Mouse (Mus musculus) embryonic facial prominence, embryonic 13.5 days (tissue): ENCODE results near the gene Erfe. TPM values are rescaled to one million over a fixed set of nuclear protein-coding genes. Genes with fewer than 3 reads are reported as not detected.
A peak's percentile ranks its signal among the peaks of the same experiment; 100 is the strongest.

Experiments
- ATAC-seq: fragments of 200-750 bp; cut with Nextera tagmentation; 2 replicates; pipeline ENCODE4 v1.8.0; 2017; ENCODE audit warnings: low read depth; ENCODE audit not compliant: insufficient number of reproducible peaks, insufficient read depth, low FRiP score, low TSS enrichment
- H3K27ac ChIP-seq: fragments of 300-500 bp; sonication (generic); 2 replicates; pipeline ENCODE4 v1.5.1; 2015; ENCODE audit warnings: moderate library complexity, mild to moderate bottlenecking, inconsistent platforms
- H3K27me3 ChIP-seq: fragments of 300-500 bp; sonication (generic); 2 replicates; pipeline ENCODE4 v1.6.1; 2015; ENCODE audit warnings: mild to moderate bottlenecking, inconsistent platforms
- H3K36me3 ChIP-seq: fragments of 300-500 bp; sonication (generic); 2 replicates; pipeline ENCODE4 v1.6.1; 2015; ENCODE audit warnings: mild to moderate bottlenecking, inconsistent platforms
- H3K4me1 ChIP-seq: fragments of 300-500 bp; sonication (generic); 2 replicates; pipeline ENCODE4 v1.6.1; 2015; ENCODE audit warnings: inconsistent platforms
- H3K4me2 ChIP-seq: fragments of 300-500 bp; sonication (generic); 2 replicates; pipeline ENCODE4 v1.6.1; 2015; ENCODE audit warnings: moderate library complexity, mild to moderate bottlenecking, inconsistent platforms
- H3K4me3 ChIP-seq: fragments of 300-500 bp; sonication (generic); 2 replicates; pipeline ENCODE4 v1.5.1; 2015; ENCODE audit warnings: mild to moderate bottlenecking, inconsistent platforms
- H3K9ac ChIP-seq: fragments of 300-500 bp; sonication (generic); 2 replicates; pipeline ENCODE4 v1.6.1; 2015; ENCODE audit warnings: mild to moderate bottlenecking, inconsistent platforms
- H3K9me3 ChIP-seq: fragments of 300-500 bp; sonication (generic); 2 replicates; pipeline ENCODE4 v1.6.1; 2016; ENCODE audit warnings: inconsistent platforms
- WGBS: fragments of 180-500 bp; shearing (Covaris S2); methylation state at CpG from one replicate; pipeline ENCODE4 v1.1.7; 2015; ENCODE audit warnings: mixed read lengths; 5-methylcytosine and 5-hydroxymethylcytosine counted together
- polyA plus RNA-seq: library from polyadenylated mRNA; unstranded; fragments of >200 nt; fragmentation: Nextera tagmentation; extraction: Ambion mirVana; gene quantifications from 2 replicates; pipeline ENCODE4 v1.2.1, GENCODE M21; 2015

The Erfe gene
- polyA plus RNA-seq, result 1.6 and 1.7 TPM in 2 replicates

- H3K27me3 ChIP-seq, result peaks cover 14% of the 10 kb centered on the region
- peaks cover 14% of the 10 kb centered on the region for H3K4me1 ChIP-seq
- peak within 1 kb of the TSS; percentile 56 for H3K4me3 ChIP-seq
- peaks cover 18% of the 10 kb centered on the region for H3K36me3 ChIP-seq
- peak within 1 kb of the TSS; percentile 95 for H3K4me2 ChIP-seq
- ATAC-seq, result peak; percentile 26; the same call in 1 of the 2 replicates
- H3K9ac ChIP-seq, result peak within 1 kb of the TSS; percentile 78
- no peaks in the 10 kb centered on the region; the same call in 1 of the 2 replicates for H3K9me3 ChIP-seq
- H3K27ac ChIP-seq, result no peak within 1 kb of the TSS
- WGBS, result under 1% methylated on average over 68 of the region's 68 CpGs
Observed at GRCm38 (mm10) chr1:91366215-91367108, at the start of gene Erfe. TSS of gene Erfe (plus strand) at chr1:91366430.

GRCm38 (mm10) chr1:91317656-91318055 lies 48.6 kb upstream of the Erfe start:
- no peak for ATAC-seq
- Histone ChIP-seq H3K9ac (no peak overlapping the region), H3K4me2 (no peak overlapping the region), H3K4me1 (peaks cover 22% of the 10 kb centered on the region), H3K27ac (no peak overlapping the region), H3K4me3 (no peak overlapping the region), H3K9me3 (no peaks in the 10 kb centered on the region), H3K27me3 (no peaks in the 10 kb centered on the region), H3K36me3 (no peaks in the 10 kb centered on the region; the same call in 1 of the 2 replicates)
- WGBS, result 80% methylated on average over 6 of the region's 6 CpGs

DNA sequence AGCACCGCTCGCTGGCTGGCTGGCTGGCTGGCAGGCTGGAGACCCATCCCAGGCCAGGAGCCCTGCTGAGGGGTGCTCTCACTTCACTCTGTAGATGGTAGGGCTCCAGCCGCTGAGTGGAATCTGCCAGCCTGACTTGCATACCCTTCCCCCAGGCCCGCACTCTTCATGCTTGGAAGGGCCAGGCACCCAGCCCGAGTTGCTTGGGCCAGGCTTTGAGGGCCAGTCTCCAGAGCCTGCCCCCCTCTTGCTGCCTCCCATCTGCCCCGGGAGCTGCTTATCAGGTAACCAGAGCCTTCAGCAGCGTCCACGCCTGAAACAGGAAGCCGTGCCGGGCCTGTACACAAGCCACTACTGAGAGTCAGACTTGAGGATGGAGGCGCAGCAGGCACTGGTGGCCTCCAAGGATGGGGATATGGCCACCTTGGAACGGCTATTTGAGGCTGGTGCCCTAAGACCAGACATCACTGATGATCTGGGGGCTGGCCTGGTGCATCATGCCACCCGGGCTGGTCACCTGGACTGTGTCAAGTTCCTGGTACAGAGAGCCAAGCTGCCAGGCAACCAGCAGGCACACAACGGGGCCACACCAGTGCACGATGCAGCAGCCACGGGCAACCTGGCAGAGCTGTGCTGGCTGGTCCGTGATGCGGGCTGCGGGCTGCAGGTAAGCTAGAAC lies 44.3 kb upstream of the Erfe start, which contains the start of gene Espnl:
Espnl (plus strand) TSS at position 316 of the 679 bp plus-strand sequence.
- Histone ChIP-seq H3K9ac (peak within 1 kb of the TSS; percentile 41; the same call in 1 of the 2 replicates), H3K4me3 (no peak within 1 kb of the TSS), H3K9me3 (no peaks in the 10 kb centered on the region), H3K27me3 (no peaks in the 10 kb centered on the region), H3K4me2 (no peak within 1 kb of the TSS), H3K36me3 (no peaks in the 10 kb centered on the region), H3K4me1 (peaks cover 8% of the 10 kb centered on the region), H3K27ac (no peak within 1 kb of the TSS)
- ATAC-seq, result no peak
- 72% methylated on average over 19 of the region's 19 CpGs for WGBS

DNA sequence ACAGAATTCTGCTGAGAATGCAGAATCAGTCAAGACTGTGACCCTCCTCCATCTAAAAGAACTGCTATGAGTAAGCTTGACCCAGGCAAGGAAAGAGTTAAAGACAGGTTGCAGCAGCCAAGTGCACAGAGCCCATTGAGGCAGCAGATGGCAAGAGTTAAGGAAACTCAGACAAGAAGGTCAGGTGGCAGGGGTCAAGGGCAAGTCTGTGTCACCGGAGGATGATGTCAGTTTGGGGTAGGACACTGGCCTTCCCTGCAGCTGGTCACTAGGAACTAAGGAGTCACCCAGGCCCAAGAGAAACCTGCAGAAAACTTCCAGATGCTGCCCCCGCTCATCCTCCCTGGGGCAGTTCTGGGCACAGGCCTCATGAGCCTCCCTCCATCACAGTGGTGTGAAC lies 41.6 kb upstream of the Erfe start:
- no peak overlapping the region for H3K9ac ChIP-seq
- H3K4me2 ChIP-seq, result no peak overlapping the region
- no peak overlapping the region for H3K4me3 ChIP-seq
- no peaks in the 10 kb centered on the region for H3K9me3 ChIP-seq
- H3K27me3 ChIP-seq, result no peaks in the 10 kb centered on the region
- no peaks in the 10 kb centered on the region for H3K36me3 ChIP-seq
- no peak overlapping the region for H3K27ac ChIP-seq
- 54% methylated on average over 2 of the region's 2 CpGs for WGBS
- no peak for ATAC-seq
- H3K4me1 ChIP-seq, result peaks cover 19% of the 10 kb centered on the region

DNA sequence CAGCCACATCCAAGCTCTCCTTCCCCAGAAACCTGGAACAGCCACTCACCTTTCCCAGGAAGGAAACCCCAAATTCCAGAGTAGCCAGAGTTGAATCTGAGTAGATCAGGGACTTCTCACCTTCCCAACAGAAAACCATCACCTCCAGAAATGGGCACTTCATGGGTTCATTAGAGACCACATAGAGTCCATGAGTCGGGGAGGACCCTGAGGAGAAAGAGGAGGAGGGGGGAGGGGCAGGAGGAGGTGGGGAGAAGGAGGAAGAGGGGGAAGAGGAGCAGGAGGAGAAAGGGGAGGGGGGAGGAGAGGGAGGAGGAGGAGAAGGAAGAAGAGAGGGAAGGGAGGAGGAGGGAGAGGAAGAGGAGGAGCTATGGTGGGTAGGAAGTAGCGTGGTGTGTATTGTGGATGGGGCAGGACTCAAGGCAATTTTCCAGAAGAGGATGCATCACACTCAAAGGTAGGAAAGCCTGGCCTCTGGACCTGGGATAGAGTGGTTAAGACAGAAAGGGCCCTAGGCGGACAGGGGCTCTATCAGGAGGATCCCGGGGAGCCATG lies 40.7 kb upstream of the Erfe start:
- H3K4me2 ChIP-seq, result no peak overlapping the region
- no peak overlapping the region for H3K4me3 ChIP-seq
- H3K9me3 ChIP-seq, result no peaks in the 10 kb centered on the region
- H3K27ac ChIP-seq, result no peak overlapping the region
- H3K9ac ChIP-seq, result no peak overlapping the region
- no peaks in the 10 kb centered on the region for H3K36me3 ChIP-seq
- ATAC-seq, result no peak
- 68% methylated on average over 4 of the region's 4 CpGs for WGBS
- no peaks in the 10 kb centered on the region for H3K27me3 ChIP-seq
- H3K4me1 ChIP-seq, result peaks cover 19% of the 10 kb centered on the region

DNA sequence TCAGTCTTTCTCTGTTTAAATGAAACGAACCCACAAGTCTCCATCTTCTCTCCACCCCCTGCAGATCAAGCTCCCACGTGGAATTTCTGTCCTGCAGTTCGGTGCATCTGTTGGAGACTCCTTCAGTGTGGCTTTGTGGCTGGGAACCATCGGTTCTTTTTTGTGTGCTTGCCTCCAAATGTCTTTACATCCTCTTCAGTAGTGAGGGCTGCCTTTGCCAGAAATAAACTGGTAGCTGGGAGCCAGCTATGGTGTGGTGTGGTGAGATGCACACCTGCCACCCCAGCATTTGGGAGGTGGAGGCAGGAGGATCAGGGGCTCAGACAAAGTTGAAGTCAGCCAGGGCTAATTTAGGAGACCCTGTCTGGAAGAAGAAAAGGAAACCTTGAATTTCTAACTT lies 34.1 kb upstream of the Erfe start:
- H3K9ac ChIP-seq, result no peak overlapping the region
- no peaks in the 10 kb centered on the region for H3K9me3 ChIP-seq
- H3K27me3 ChIP-seq, result no peaks in the 10 kb centered on the region
- peaks cover 11% of the 10 kb centered on the region for H3K4me1 ChIP-seq
- 45% methylated on average over 4 of the region's 4 CpGs for whole genome bisulfite sequencing
- H3K4me3 ChIP-seq, result no peak overlapping the region
- H3K36me3 ChIP-seq, result no peaks in the 10 kb centered on the region
- no peak for ATAC-seq
- no peak overlapping the region for H3K4me2 ChIP-seq
- no peak overlapping the region for H3K27ac ChIP-seq

- Histone ChIP-seq H3K27ac (no peak overlapping the region), H3K9ac (no peak overlapping the region), H3K9me3 (no peaks in the 10 kb centered on the region), H3K4me3 (no peak overlapping the region), H3K4me2 (no peak overlapping the region), H3K27me3 (no peaks in the 10 kb centered on the region), H3K36me3 (no peaks in the 10 kb centered on the region), H3K4me1 (peaks cover 4% of the 10 kb centered on the region)
- no peak for ATAC-seq
Observed at GRCm38 (mm10) chr1:91333582-91333981, 32.6 kb upstream of the Erfe start.

GRCm38 (mm10) chr1:91337355-91337754 lies 28.9 kb upstream of the Erfe start:
- H3K9me3 ChIP-seq, result no peaks in the 10 kb centered on the region
- WGBS, result 87% methylated on average over 7 of the region's 7 CpGs
- no peaks in the 10 kb centered on the region for H3K4me1 ChIP-seq
- H3K36me3 ChIP-seq, result no peaks in the 10 kb centered on the region
- no peak overlapping the region for H3K4me3 ChIP-seq
- no peak for ATAC-seq
- no peak overlapping the region for H3K9ac ChIP-seq
- H3K4me2 ChIP-seq, result no peak overlapping the region
- H3K27ac ChIP-seq, result no peak overlapping the region
- peaks cover 21% of the 10 kb centered on the region for H3K27me3 ChIP-seq

DNA sequence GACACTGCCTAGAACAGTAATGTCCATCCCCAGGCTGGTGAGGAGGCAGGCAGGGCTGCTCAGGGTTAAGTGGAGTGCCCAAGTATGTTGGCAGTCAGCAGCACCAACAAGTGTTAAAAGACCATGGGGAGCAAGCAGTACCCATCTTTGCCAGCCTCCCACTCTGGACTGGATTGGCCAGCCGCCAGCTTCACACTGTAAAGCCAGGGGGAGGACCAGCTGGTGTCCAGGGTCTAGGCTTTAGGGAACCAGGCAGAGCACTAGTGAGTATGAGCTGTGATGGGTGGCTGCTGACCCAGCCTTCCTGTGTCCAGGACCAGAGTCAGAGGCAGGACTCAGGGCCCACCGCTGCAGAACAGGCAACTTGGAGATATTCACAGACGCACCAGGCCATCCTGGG lies 22.2 kb upstream of the Erfe start:
- Histone ChIP-seq H3K27ac (no peak overlapping the region), H3K36me3 (no peaks in the 10 kb centered on the region), H3K27me3 (peaks cover 66% of the 10 kb centered on the region), H3K4me1 (peaks cover 11% of the 10 kb centered on the region), H3K9ac (no peak overlapping the region), H3K4me2 (no peak overlapping the region), H3K4me3 (no peak overlapping the region), H3K9me3 (no peaks in the 10 kb centered on the region)
- ATAC-seq, result no peak
- WGBS, result 77% methylated on average over 3 of the region's 3 CpGs

DNA sequence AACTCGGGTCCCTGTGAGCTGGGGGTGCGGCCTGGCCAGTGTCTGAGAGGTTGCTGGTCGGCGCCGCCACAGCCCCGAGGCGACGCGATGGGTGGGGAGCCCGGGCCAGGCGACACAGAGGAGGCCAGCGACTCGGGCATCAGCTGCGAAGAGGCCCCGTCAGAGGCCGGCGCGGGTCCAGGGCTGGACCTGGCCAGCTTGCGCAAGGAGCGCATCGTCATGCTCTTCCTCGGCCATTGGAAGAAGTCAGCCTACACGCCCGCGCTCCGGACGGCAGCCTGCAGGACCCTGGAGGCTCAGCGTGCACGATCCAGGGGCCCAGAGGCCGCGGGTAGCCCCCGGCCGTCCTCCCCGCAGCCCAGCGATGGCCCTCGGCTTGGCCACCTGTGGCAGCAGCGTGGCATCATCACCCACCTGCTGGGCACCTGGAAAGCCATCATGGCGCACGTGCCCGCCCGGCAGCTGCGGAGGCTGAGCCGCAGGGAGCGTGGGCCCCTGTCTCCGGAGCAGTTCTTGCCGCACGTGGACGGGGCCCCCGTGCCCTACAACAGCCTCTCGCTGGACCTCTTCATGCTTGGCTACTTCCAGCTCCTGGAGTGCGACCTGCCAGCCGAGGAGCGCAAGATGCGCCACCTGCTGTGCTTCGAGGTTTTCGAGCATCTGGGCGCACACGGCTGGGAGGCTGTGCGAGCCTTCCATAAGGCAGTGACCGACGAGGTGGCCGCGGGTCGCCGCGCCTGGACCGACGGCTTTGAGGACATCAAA lies 21.1 kb upstream of the Erfe start:
- ATAC-seq, result no peak
- H3K9me3 ChIP-seq, result no peaks in the 10 kb centered on the region
- peak overlapping the region; percentile 56 for H3K4me2 ChIP-seq
- H3K36me3 ChIP-seq, result no peaks in the 10 kb centered on the region
- 0 out of 2 replicates have a peak overlapping the region, but pooled peaks have one; percentile 4 for H3K9ac ChIP-seq
- WGBS, result 3% methylated on average over 68 of the region's 68 CpGs
- H3K27ac ChIP-seq, result no peak overlapping the region
- peak overlapping the region; percentile 32 for H3K4me3 ChIP-seq
- peaks cover 11% of the 10 kb centered on the region for H3K4me1 ChIP-seq
- H3K27me3 ChIP-seq, result peaks cover 64% of the 10 kb centered on the region

- 40% methylated on average over 3 of the region's 3 CpGs for WGBS
- Histone ChIP-seq H3K9ac (no peak overlapping the region), H3K4me3 (no peak overlapping the region), H3K36me3 (no peaks in the 10 kb centered on the region), H3K9me3 (no peaks in the 10 kb centered on the region), H3K4me1 (peaks cover 11% of the 10 kb centered on the region), H3K27ac (no peak overlapping the region), H3K4me2 (no peak overlapping the region), H3K27me3 (peaks cover 50% of the 10 kb centered on the region)
- ATAC-seq, result 0 out of 2 replicates have a peak, but pooled peaks have one; percentile 18
Observed at GRCm38 (mm10) chr1:91346892-91347291, 19.3 kb upstream of the Erfe start.
